Mouse (Mus musculus) ovary, postnatal 10 days (tissue): Measurements from ENCODE around the gene Olfr566.

Experiments
- DNase-seq: peaks from one replicate; pipeline ENCODE4 v3.0.0; 2022; ENCODE audit warnings: low spot score

Olfr566 gene

GRCm38 (mm10) chr7:102858665-102859064 is at the start of gene Olfr566:
TSS of gene Olfr566 (minus strand) at chr7:102858765.
- DNase-seq, result no peak

GRCm38 (mm10) chr7:102890782-102891181 is 32.2 kb upstream of the Olfr566 start, which contains the start of gene Olfr569:
TSS of gene Olfr569 (minus strand) at chr7:102890882.
- no peak for DNase-seq

- no peak for DNase-seq
Measured at GRCm38 (mm10) chr7:102876822-102877221, 18.3 kb upstream of the Olfr566 start, which contains the start of gene Olfr568. TSS of gene Olfr568 (plus strand) at chr7:102877122.

- no peak for DNase-seq
Measured at GRCm38 (mm10) chr7:102855807-102856206, 2.8 kb downstream of the Olfr566 start.
